Mouse (Mus musculus): ENCODE measurements around the gene Nol12.

Gene Nol12

DNA sequence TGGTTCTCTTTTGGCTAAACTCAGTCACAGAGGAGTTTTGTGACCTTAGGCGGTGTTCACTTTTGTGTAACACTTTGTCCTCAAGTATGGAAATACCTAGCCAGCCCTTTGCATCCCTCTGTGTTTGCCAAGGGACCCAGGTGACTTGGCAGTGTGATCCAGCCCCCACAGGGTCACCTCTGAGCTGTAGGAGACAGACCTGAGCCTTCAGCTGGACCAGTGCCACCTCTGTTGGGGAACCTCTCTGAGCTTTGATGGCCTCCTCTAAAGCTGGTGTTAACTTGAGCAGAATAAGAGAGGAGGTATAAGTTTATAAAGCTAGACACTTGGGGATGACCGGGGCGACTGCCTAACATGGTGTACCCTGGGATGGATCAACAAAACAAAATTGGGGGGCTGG lies 14.2 kb downstream of the Nol12 start:
- DNase-seq (ENCODE audit: low spot score): no peak

- no peak for DNase-seq (ENCODE audit: low spot score)
These were observed 20.9 kb downstream of the Nol12 start for GRCm38 (mm10) chr15:78955663-78956062.

GRCm38 (mm10) chr15:78956351-78956750 lies 21.6 kb downstream of the Nol12 start:
- DNase-seq (ENCODE audit: low spot score): peak; percentile 46

GRCm38 (mm10) chr15:78957021-78957420 lies 22.3 kb downstream of the Nol12 start:
- no peak for DNase-seq (ENCODE audit: low spot score)

DNA sequence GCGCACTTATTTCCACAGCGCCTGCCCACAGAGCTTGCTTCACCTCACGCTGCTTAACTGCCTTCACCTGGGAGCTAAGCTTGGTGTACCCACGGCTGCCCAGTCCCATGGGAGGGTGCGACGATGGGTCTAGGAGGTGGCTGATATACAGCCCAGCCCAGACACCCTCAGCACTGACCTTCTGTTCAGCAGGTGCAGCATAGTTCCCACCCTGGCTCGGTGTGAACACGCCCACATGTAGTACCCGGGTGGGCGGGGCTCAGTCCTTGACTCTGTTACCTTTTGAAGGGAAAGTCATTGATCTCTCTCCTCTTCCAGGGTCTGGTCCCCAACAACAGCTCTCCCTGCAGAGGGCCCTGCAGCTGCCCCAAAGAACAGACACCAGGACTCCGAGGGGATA lies 24.8 kb downstream of the Nol12 start:
- DNase-seq (ENCODE audit: low spot score): no peak

- no peak for DNase-seq (ENCODE audit: low spot score)
These were observed 25.4 kb downstream of the Nol12 start for GRCm38 (mm10) chr15:78960088-78960487.

- peak; percentile 84 for DNase-seq (ENCODE audit: low spot score)
These were observed 28.2 kb downstream of the Nol12 start for GRCm38 (mm10) chr15:78962885-78963284.

- no peak for DNase-seq (ENCODE audit: low spot score)
These were observed 36.9 kb downstream of the Nol12 start for GRCm38 (mm10) chr15:78971626-78972025.

- no peak for DNase-seq (ENCODE audit: low spot score)
These were observed 39.2 kb downstream of the Nol12 start for GRCm38 (mm10) chr15:78973950-78974349.

- no peak for DNase-seq (ENCODE audit: low spot score)
These were observed 43.0 kb downstream of the Nol12 start for GRCm38 (mm10) chr15:78977676-78978159.

DNA sequence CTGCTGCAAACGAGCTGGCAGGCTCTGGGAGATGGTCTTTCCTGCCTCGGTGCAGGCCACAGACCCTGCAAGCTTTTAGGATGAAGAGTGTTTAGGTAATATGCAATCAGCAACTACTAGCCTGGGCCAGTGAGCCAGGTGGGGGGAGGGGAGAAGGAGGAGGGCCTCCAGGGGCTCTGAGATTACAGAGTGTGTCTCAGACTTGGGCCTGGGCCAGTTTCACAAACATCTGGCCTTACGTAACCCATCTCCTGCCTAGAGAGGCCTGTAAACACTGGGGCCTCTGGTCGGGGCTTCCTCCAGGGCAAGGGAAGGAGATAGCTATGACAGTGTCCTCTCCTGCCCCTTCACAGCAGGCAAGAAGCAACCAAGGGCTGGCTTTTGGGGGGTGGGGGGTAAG lies 44.1 kb downstream of the Nol12 start:
- peak; percentile 69 for DNase-seq (ENCODE audit: low spot score)

DNA sequence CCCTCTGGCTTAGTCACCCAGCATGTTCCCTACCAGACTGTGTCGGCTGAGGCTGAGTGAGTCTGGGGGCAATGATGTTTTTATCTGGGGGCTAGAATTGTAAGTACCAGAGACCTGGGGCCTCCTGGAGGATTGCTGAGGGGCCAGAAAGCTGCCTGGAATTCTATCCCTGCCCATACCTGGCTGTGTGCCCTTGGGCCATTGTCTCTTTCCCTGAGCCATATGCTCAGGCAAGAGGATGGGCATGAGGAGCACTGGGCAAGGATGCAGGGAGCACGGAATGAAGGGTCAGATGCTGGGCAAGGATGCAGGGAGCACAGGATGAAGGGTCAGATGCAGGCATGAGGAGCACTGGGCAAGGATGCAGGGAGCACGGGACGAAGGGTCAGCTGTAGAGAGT lies 45.4 kb downstream of the Nol12 start:
- DNase-seq (ENCODE audit: low spot score): no peak

- peak; percentile 95 for DNase-seq (ENCODE audit: low spot score)
These were observed 48.1 kb downstream of the Nol12 start for GRCm38 (mm10) chr15:78982658-78983435.

DNA sequence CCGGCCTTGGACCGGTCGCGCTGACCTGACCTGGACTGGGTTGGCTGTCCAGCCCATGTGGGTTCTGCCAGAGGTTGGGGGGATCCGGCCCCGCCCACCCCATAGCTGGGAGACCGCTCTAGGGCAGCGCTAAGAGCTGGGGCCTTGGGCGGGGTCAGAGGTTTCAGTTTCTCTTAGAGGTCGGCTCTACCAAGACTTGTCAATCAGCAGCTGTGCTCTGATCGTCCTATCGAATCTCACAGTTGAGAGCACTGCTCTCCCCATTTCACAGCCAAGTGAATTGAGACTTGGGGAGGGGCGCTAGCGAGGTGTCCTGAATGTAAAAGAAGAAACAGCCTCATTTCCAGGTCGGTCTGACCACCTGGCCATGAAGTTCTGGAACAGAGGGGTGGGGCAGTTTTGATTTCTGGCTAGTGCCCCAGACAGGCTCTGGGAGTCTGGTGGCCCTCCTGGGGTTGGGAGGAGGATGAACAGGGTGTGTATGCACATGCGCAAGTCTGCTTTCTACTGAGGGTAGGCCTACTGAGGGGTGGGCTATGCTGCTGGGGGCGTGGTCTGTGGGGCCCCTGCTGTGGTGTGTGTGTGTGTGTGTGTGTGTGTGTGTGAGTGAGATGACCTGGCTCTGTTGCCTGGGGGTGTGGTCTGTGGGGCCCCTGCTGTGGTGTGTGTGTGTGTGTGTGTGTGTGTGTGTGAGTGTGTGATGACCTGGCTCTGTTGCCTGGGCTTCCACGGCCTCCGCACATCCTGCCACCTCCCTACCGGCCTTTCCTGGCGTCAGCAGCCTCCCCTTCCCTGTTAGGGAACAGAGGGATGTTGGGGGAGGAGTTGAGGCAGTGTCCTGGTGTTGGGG lies 48.9 kb downstream of the Nol12 start:
- DNase-seq (ENCODE audit: low spot score): peak; percentile 77

- no peak for DNase-seq (ENCODE audit: low spot score)
These were observed 49.6 kb downstream of the Nol12 start for GRCm38 (mm10) chr15:78984286-78984778.

- DNase-seq (ENCODE audit: low spot score): no peak
These were observed 51.9 kb downstream of the Nol12 start for GRCm38 (mm10) chr15:78986536-78987220.

DNA sequence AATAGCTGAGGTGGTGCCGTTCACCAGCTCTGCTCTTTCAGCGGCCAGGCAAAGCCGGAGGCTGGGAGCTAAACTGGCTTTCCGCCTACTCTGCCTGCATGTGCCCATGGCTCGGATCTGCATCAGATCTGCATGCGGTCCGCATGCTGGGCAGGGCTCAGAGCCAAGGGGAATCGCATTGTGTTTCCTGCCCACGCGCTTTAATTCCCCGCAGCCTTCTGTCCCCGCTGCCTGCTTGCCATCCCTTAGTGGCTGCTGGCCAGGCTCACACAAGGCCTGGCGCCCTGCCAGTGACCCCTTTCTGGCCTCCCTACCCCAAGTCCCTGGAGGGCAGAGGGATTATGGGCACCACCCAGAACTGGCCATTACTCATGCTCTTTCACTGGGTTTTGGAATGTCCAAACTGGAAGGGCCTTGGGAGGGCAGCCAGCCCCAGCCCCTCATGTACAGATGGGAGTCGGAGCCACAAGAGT lies 53.8 kb downstream of the Nol12 start:
- no peak for DNase-seq (ENCODE audit: low spot score)

DNA sequence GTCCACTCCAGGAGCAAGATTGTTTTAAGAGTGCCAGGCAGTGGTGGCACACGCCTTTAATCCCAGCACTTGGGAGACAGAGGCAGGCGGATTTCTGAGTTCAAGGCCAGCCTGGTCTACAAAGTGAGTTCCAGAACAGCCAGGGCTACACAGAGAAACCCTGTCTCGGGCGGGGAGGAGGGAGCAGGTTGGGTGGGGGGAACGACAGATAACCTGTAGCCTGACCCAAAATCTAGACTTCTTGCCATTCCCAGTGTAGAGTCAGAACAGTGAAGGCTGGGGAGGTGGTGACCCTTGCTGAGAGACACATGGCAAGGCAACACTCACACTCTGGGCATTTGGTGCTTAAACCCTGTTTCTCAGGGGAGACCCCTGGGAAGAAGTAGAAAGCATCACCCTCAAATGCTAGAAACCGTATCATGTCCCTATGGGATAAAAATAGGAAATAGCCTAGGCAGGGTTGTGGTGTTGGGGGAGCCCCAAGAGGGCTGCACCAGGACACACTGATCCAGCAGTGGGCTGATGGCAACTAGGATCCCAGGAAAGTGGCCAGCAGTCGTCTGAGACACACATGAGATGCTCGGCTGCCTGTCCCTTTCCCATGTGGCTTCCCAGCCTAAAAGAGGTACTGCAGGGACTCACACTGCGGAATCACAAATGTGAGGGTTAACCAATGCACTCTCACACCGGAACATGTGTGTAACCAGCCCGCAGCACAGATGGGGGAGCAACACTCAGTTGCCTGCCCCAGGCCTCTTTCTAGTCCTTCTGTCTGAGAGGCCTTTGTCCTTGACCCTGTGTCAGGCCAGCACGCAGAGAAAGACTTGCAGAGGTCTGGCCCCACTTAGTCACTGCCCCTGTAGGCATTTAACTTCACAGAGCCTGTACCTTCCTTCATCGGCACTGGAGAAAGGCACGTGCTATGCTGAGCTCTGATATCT lies 54.7 kb downstream of the Nol12 start:
- DNase-seq (ENCODE audit: low spot score): no peak

GRCm38 (mm10) chr15:78990093-78990463 lies 55.3 kb downstream of the Nol12 start:
- DNase-seq (ENCODE audit: low spot score): no peak

DNA sequence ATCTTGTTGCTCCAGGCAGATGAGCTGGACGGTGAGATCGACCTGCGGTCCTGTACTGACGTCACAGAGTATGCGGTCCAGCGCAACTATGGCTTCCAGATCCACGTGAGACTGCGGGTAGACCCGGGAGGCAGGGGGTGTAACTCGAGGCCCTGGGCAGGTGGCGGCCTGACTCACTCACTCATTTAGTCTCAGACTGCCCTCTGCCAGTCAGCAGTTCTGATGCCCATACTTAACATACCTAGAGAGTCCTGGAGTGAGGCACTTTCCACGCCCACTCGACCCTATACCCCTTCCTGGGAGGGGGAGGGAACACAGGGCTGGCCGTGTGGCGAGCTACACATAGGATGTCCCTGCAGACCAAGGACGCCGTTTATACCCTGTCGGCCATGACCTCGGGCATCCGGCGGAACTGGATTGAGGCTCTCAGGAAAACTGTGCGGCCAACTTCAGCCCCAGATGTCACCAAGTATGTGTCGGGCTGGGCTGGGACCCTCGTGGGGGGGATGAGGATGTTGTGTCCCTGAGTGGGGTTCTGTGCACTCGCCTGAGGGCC lies 56.3 kb downstream of the Nol12 start:
- DNase-seq (ENCODE audit: low spot score): no peak

DNA sequence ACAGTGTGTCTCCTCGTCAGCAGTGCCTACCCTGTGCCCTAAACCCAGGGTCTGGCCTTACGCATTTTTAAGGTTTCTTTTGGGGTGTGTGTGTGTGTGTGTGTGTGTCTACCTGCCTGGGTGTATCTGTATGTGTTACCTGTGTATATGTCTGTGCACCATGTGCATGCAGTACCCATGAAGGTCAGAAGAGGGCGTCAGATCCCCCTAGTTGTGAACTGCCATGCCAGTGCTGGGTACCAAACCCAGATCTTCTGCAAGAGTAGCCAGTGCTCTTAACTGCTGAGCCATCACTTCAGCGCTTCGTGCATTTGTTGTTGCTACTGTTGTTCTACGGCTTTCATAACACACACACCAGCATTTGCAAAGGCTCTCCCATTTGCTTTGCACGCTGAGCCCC lies 57.5 kb downstream of the Nol12 start:
- no peak for DNase-seq (ENCODE audit: low spot score)

All from embryo, embryonic 10.5 days (tissue).